Mouse (Mus musculus) c-Kit-positive CD71-negative TER-119-negative erythroid progenitor cells, embryonic 14.5 days (primary cell): ENCODE measurements around the gene Gm44965.
"Not testable (repeated sequence)": the region's sequence is repeated elsewhere in the genome, so short reads cannot be mapped to it uniquely, and the experiment has no call there.

Experiments
- DNase-seq: peaks from one replicate; pipeline ENCODE4 v3.0.0-alpha.2; 2013; ENCODE audit warnings: low read depth

Gene Gm44965

DNA sequence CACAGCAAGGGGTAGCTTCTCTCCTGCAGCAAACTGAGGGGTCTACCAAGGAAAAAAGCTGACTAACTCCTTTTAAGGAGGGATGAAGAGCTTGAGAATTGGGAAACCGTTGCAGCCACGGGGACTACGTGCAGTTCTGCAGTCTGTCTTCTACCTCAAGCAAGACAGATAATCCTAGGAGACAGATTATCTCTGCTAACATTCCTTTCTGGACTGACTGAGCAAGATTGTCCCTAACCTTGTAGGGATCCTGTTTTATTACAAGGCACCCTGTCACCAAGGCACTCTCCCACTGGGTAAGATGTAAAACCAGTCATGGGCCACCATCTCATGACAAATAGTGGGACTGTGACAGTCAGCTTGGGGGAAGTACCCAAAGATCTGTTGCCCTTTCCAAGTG, 12.5 kb upstream of the Gm44965 start:
- DNase-seq: no peak

DNA sequence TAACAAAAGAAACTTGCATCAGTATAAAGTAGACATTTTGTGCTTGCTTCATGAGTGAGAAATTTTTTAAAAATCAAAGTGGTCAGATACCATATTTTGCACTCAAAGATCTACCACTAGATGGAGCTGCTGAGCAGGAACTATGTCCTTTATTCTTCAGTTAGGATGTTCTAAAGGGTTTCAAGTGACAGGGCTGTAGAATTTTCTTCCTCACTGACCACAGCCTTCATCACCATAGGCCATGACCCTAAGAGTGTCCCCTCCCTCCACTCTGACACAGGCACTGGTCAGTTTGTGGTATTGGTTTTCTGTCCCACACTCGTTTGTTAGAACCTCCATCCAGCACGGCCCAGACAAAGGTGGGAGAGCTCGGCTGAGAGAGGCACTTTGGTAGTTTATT, 11.7 kb upstream of the Gm44965 start:
- no peak for DNase-seq

DNA sequence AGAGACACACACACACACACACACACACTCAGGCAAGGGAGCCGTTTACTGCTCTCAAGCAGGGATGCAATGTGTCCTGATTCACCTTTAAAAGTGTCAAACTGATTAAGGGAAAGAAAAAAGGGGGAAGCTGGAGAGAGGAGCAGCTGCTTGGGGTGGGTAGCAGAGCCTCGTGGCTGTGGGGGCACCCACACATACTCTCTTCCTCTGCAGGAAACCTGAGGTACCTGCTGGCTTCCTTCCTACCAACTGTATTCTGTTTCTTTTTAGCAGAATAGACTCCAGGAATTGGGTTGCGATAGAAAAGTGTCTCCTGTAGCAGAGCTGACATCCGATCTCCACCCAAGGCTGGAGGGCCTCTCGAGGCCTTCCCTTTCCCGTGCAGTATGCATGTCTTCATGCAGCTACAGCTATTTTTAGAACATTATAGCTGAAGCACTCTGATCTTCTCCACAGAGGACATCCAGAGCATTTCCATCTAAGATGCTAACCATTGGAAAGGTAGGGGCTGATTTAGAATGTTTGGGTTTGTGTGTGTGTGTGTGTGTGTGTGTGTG, 4.5 kb upstream of the Gm44965 start, which contains the start of gene Gm45021:
Gene Gm45021 (plus strand): TSS at position 417 of the 557 bp plus-strand sequence.
- DNase-seq: no peak

- no peak for DNase-seq
Observed at GRCm38 (mm10) chr6:48591221-48591845, 2.4 kb upstream of the Gm44965 start.

GRCm38 (mm10) chr6:48591871-48592270, 1.9 kb upstream of the Gm44965 start:
- DNase-seq: no peak

GRCm38 (mm10) chr6:48594043-48594738, 450 bp downstream of the Gm44965 start:
- DNase-seq: no peak

GRCm38 (mm10) chr6:48595278-48595677, 1.5 kb downstream of the Gm44965 start:
- no peak for DNase-seq

DNA sequence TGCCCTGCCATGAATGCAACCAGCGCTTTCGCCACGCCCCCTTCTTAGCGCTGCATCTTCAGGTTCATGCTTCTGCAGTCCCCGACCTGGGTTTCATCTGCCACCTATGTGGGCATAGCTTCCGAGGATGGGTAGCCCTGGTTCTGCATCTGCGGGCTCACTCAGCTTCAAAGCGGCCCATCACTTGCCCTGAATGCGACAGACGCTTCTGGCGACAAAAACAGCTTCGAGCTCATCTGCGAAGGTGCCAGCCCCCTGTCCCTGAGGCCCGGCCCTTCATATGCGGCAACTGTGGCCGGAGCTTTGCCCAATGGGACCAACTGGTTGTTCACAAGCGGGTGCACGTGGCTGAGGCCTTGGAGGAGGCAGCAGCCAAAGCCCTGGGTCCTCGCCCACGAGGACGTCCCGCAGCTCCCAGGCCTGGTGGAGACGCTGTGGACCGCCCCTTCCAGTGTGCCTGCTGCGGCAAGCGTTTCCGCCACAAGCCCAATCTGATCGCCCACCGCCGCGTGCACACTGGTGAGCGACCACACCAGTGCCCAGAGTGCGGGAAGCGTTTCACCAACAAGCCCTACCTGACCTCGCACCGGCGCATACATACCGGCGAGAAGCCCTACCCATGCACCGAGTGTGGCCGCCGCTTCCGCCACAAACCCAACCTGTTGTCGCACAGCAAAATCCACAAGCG, 2.9 kb downstream of the Gm44965 start:
- no peak for DNase-seq

DNA sequence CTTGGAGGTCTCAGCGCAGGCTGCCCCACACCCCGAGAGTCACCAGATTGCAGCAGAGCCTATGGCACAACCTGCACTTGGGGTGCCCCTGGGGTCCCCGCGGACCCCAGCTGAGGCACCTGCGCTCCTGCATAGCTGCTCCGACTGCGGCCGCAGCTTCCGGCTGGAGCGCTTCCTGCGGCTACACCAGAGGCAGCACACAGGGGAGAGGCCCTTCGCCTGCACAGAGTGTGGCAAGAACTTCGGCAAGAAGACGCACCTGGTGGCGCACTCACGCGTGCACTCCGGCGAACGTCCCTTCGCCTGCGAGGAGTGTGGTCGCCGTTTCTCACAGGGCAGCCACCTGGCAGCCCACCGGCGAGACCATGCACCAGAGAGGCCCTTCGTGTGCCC, 3.5 kb downstream of the Gm44965 start:
- no peak for DNase-seq

DNA sequence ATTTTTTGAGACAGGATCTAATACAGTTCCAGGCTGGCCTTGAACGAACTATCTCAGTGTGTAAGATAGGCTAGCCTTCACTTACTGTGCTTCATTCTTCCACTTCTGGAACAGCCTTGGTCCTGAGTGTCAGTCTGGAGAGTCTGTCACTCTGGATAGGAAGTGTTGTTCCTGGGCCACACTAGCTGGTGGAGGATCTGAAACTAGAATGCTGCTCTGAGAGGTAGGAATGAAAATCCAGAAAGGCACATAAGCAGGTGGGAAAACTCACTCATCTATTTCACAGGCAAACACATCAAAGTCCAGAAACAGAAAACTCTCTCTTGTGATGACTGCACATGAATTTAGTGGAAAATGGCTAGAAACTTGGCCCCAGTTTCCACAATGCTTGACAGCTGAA, 6.9 kb downstream of the Gm44965 start:
- no peak for DNase-seq

DNA sequence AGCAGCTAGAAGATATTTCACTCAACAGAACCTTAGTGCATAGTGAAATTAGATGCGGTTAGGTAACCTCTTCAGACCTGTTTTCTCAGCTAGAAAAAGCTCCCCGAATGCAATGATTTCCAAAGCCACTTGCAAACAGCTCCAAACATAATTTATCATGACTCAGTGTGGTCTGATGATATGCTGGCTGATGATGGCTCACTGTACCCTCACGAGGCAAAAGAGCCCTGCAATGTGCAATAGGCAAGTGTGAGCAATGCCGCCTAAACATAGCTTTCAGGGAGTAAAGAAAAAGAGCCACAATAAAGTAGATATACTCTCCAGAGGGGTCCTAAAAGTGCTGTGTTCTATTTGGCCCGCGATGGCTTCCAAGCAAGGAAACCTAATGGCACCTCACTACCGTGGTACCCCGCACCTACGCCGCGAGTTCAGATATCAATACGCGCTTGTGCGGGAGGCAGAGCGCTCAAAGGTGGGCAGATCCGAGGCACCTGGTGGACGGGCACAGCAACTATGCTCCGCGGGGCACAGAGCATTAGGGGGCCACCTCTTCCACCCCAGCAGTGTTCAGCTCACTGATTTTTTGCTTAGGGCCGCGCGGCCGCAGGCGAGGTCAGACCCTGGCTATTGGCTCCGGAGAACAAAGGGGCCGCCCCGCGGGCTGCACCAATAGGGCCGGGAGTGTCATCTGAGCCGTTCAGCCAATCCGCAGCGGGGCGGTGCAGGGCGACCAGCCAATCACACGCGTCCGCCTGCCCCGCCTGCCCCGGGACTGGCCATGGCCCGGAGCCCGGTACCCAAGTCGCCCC, 7.7 kb downstream of the Gm44965 start, which contains the start of gene Zfp775:
Gene Zfp775 (plus strand): TSS at position 793 of the 809 bp plus-strand sequence.
- peak; percentile 78 for DNase-seq

GRCm38 (mm10) chr6:48602080-48602741, 8.5 kb downstream of the Gm44965 start:
- DNase-seq: no peak

DNA sequence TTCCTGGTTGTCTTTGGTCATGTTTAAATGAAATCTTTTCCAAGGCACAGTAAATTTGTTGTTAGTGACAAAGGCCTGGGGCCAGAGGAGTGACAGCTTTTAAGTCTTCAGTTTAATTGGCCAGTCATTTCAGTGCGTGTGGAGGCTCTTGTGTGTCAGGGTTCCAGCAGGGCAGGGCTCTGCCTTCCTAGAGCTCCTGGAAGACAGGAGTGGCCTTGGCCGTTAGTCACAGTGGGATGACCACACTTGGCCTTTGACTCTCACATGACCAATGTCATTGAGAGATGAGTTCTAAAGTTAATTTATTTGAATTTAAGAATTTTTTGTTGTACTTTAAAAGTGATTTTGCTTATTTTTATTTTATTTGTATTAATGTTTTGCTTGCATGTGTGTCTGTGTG, 14.4 kb downstream of the Gm44965 start:
- DNase-seq: no peak

DNA sequence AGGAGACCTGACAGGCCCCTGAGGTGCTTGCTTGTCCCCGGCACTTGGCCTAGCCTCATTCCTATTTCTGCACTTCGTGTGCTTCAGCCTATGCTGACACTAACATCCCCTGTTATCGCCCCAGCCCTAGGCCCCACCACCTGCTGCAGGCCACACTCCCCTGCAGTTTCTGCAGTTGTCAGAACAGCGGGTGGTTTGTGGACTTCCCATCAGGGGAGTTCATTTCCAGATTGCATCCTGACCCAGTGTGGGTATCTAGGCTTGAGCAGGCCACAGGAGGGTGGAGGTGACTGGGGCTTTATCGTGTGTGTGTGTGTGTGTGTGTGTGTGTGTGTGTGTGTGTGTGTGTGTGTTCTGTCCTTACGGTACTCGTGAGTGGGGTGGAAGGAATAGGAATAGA, 15.8 kb downstream of the Gm44965 start:
- no peak for DNase-seq

- no peak for DNase-seq
Observed at GRCm38 (mm10) chr6:48610657-48611056, 16.9 kb downstream of the Gm44965 start.

DNA sequence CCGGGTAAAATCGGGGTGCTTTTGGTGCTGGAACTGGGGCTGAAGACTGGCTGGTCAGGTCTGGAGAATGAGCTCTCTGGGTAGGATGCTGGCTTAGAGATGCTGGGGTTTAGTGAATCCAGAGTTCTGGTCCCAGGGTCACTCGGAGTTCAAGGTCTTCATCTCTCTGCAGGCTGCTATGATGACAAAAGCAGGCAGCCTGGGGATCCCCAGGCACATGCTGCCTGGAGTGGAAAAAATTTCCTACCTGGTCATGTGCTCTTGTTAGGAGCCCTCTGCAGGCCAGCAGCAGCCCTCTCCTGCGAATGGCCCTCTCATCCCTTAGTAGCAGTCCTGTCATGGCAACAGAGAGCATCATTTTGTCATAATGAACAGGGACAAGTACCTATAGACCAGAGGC, 19.7 kb downstream of the Gm44965 start:
- no peak for DNase-seq

- no peak for DNase-seq
Observed at GRCm38 (mm10) chr6:48614756-48615155, 21.0 kb downstream of the Gm44965 start.

- DNase-seq: no peak
Observed at GRCm38 (mm10) chr6:48620031-48620430, 26.3 kb downstream of the Gm44965 start.

DNA sequence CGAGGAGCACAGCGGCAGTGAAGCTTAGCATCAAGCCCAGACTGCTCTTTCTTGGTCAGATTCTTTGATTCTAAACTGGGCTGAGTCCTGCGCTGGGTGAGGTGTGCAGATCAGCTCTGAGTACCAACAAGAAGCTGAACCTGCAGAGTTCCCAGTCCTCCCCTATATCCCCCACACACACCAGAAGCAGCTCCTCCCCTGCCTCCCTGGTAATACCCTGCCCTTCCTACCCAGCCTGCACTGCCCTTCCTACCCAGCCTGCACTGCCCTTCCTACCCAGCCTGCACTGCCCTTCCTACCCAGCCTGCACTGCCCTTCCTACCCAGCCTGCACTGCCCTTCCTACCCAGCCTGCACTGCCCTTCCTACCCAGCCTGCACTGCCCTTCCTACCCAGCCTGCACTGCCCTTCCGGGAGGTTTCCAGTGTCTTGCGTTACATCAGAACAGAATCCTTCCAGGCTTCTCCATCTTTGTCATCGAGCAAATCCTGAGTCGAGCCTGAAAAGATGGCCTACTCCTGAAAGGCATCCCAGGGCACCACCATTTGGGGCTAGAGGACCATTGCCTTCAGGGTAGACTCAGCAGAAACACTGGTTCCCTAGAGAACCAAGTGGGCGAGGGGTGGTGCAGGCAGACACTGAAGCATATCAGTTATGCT, 28.6 kb downstream of the Gm44965 start:
- not testable (repeated sequence) for DNase-seq

- DNase-seq: no peak
Observed at GRCm38 (mm10) chr6:48623460-48623859, 29.7 kb downstream of the Gm44965 start.

- DNase-seq: no peak
Observed at GRCm38 (mm10) chr6:48626464-48626863, 32.7 kb downstream of the Gm44965 start, which contains the start of gene AI854703. TSS of gene AI854703 (plus strand) at chr6:48626764.
